Mouse (Mus musculus): ENCODE results near the gene Vps45. TPM values are rescaled to one million over a fixed set of nuclear protein-coding genes. Genes with fewer than 3 reads are reported as not detected.

The Vps45 gene
- 30.5 TPM for polyA plus RNA-seq (2017; shearing (Covaris generic))

DNA sequence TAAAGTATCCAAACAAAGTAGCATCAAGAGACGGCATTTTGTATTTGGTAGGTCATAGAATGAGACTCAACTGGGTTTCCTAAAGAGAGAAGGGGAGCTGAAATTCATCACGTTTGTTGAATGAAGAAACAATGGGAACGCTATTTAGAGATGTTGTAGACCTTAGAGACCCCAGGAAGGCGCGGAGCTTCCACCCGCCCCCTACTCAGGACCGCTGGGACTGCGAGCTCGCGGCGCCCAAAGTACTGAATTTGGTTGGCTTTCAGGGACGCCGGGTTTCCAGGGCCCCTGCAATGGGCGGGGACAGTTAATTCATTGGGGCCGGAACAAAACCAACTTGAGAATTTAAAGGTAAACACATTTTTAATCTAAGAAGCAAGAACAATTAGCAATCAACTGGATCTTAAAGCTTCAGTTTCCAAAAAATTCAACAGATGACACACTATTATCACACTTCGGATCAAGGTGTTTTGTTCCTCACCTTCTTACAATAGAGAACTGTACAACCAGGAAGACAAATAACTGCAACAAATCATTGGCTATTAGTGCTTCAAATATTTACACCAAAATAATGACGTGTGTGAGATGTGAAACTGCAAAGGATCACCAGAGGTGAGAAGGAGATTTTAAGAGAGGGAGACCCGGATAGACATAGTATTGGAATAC lies at the start of gene Vps45:
Gene Vps45 (minus strand): TSS at position 236 of the 666 bp plus-strand sequence.

GRCm38 (mm10) chr3:96104261-96105065 lies 46.2 kb upstream of the Vps45 start, which contains the start of gene Otud7b:
Gene Otud7b (plus strand): TSS chr3:96104527.

DNA sequence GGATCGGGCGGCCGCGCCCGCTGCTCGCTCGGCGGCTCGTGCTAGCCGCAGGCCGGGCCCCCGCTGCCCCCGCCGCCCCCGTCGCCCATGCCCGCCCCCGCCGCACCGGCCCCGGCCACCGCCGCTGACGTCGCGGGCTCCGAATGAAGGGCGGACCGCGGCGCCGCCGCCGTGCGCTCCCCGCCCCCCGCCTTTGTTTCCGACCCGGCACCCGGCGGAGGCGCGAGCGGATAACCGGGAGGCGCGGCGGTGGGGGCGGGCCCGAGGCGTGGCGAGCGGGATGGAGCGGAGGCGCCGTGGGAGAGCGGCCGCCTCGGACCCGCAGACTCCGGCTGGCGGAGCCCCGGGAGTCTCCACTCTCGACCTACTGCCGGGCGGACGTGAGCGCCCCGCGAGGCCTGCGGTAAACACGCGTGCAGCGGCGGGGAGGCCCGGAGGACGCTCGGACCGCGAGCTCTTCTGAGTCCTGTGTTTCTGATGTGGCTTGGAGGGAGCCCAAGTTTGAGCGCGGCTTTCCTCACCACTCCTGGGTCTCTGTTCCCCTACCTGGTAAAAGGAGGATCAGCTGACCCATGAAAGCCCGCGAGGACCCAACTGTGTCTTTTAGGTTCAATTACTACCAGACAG lies 62.4 kb downstream of the Vps45 start, which contains the start of gene Plekho1:
Gene Plekho1 (minus strand): TSS at position 200 of the 627 bp plus-strand sequence.

Other genes with a start within 250 kb of the Vps45 start
- 20.4 TPM for gene Rprd2, start 239.6 kb downstream of the Vps45 start, polyA plus RNA-seq (2017; shearing (Covaris generic))
- 73.9 TPM for gene Prpf3, start 202.6 kb downstream of the Vps45 start, polyA plus RNA-seq (2017; shearing (Covaris generic))
- 256 TPM for gene Mrps21, start 186.9 kb downstream of the Vps45 start, polyA plus RNA-seq (2017; shearing (Covaris generic))
- 7.4 TPM for gene Ciart, start 176.2 kb downstream of the Vps45 start, polyA plus RNA-seq (2017; shearing (Covaris generic))
- 0.40 TPM for gene BC028528, start 166.5 kb downstream of the Vps45 start, polyA plus RNA-seq (2017; shearing (Covaris generic))
- gene Aph1a, start 164.5 kb downstream of the Vps45 start, polyA plus RNA-seq (2017; shearing (Covaris generic)) = 56.1 TPM
- gene Car14, start 153.8 kb downstream of the Vps45 start, polyA plus RNA-seq (2017; shearing (Covaris generic)) = not detected
- gene Anp32e, start 129.2 kb downstream of the Vps45 start, polyA plus RNA-seq (2017; shearing (Covaris generic)) = 235 TPM
- gene Plekho1, start 62.5 kb downstream of the Vps45 start, polyA plus RNA-seq (2017; shearing (Covaris generic)) = 10.0 TPM
- 30.5 TPM for gene Otud7b, start 46.1 kb upstream of the Vps45 start, polyA plus RNA-seq (2017; shearing (Covaris generic))
- gene Mtmr11, start 103.5 kb upstream of the Vps45 start, polyA plus RNA-seq (2017; shearing (Covaris generic)) = 3.6 TPM
- 175 TPM for gene Sf3b4, start 113.9 kb upstream of the Vps45 start, polyA plus RNA-seq (2017; shearing (Covaris generic))
- 2.9 TPM for gene Sv2a, start 122.7 kb upstream of the Vps45 start, polyA plus RNA-seq (2017; shearing (Covaris generic))
- gene Bola1, start 161.2 kb upstream of the Vps45 start, polyA plus RNA-seq (2017; shearing (Covaris generic)) = 37.2 TPM
- not detected for gene Hist2h2ab, start 161.4 kb upstream of the Vps45 start, polyA plus RNA-seq (2017; shearing (Covaris generic))
- gene Hist2h2ac, start 162.4 kb upstream of the Vps45 start, polyA plus RNA-seq (2017; shearing (Covaris generic)) = 5.7 TPM
- 4.3 TPM for gene Hist2h2be, start 162.7 kb upstream of the Vps45 start, polyA plus RNA-seq (2017; shearing (Covaris generic))
- gene Hist2h3c2, start 180.7 kb upstream of the Vps45 start, polyA plus RNA-seq (2017; shearing (Covaris generic)) = 0.43 TPM
- gene Hist2h2aa2, start 181.8 kb upstream of the Vps45 start, polyA plus RNA-seq (2017; shearing (Covaris generic)) = 39.8 TPM
- 1.5 TPM for gene Hist2h2aa1, start 187.0 kb upstream of the Vps45 start, polyA plus RNA-seq (2017; shearing (Covaris generic))
- gene Hist2h3c1, start 188.2 kb upstream of the Vps45 start, polyA plus RNA-seq (2017; shearing (Covaris generic)) = not detected
- 2.3 TPM for gene Hist2h4, start 204.8 kb upstream of the Vps45 start, polyA plus RNA-seq (2017; shearing (Covaris generic))
- gene Hist2h3b, start 210.2 kb upstream of the Vps45 start, polyA plus RNA-seq (2017; shearing (Covaris generic)) = 1.5 TPM
- 4.9 TPM for gene Hist2h2bb, start 211.3 kb upstream of the Vps45 start, polyA plus RNA-seq (2017; shearing (Covaris generic))
- gene Fcgr1, start 235.5 kb upstream of the Vps45 start, polyA plus RNA-seq (2017; shearing (Covaris generic)) = 0.43 TPM